Mouse (Mus musculus) CD4-positive, CD25-positive, alpha-beta regulatory T cell, adult 9 weeks (primary cell): ENCODE results near the gene Gm9117. TPM values are rescaled to one million over a fixed set of nuclear protein-coding genes. Genes with fewer than 3 reads are reported as not detected.

Experiments
- polyA plus RNA-seq: library from polyadenylated mRNA; unstranded; fragments of 100-300 nt; shearing (Covaris generic); gene quantifications from one replicate; pipeline ENCODE4 v1.2.1, GENCODE M21; 2017

The Gm9117 gene
- not detected for polyA plus RNA-seq

DNA sequence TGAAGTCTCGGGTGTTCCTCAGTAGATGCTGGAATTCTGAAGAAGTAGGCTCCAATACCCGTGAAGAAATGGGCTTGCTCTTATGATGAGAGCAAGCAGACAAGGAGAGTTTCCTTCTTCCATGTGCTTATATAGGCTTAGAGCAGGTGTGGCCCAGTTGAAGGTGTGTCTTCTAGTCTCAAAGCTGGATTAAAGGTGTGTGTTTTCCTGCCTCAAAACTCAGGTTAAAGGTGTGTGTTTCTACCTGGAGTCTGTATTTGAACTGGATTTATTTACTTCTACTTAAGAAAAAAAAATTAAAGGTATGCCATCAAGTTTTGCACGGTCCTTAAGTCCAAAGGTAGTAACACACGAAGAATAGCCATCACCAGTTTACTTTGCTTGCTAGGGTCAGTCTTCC lies at the start of gene Gm9117:
TSS of gene Gm9117 (minus strand) at position 101 of the 400 bp plus-strand sequence.

DNA sequence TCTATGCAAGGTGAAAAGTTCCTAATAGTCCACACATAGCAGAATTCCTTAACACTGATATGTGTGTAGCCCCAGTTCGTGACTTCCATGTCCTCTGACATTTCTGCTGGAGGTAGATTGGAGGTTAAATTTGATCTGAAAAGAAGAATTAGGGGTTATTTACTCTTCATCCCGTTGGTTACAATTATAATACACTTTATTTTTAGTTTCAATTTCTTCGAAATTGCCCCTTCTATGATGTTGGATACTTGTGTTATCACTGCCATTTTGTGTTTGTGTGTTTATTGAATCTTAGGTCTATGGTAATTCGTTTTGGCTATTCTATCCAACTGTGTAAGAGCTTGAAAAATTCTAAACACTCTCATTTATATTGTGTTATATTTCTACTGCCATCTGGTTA lies 17.9 kb upstream of the Gm9117 start, which contains the start of gene Tdpoz5:
TSS of gene Tdpoz5 (minus strand) at position 101 of the 400 bp plus-strand sequence.

Other genes with a start within 250 kb of the Gm9117 start
- not detected for gene Gm5773, start 170.5 kb downstream of the Gm9117 start, polyA plus RNA-seq
- gene Tdpoz4, start 147.1 kb downstream of the Gm9117 start, polyA plus RNA-seq, result not detected
- gene Tdpoz3, start 117.5 kb downstream of the Gm9117 start, polyA plus RNA-seq, result not detected
- not detected for gene Tdpoz5, start 17.8 kb upstream of the Gm9117 start, polyA plus RNA-seq
- not detected for gene Gm9125, start 111.3 kb upstream of the Gm9117 start, polyA plus RNA-seq
- not detected for gene Gm10697, start 129.1 kb upstream of the Gm9117 start, polyA plus RNA-seq
- not detected for gene Gm10696, start 234.7 kb upstream of the Gm9117 start, polyA plus RNA-seq